Mouse (Mus musculus): ENCODE results near the gene Erbb2. TPM values are rescaled to one million over a fixed set of nuclear protein-coding genes. Genes with fewer than 3 reads are reported as not detected.

Erbb2 gene
- polyA plus RNA-seq, 1 experiment from 2014 or later: 39.4 TPM

DNA sequence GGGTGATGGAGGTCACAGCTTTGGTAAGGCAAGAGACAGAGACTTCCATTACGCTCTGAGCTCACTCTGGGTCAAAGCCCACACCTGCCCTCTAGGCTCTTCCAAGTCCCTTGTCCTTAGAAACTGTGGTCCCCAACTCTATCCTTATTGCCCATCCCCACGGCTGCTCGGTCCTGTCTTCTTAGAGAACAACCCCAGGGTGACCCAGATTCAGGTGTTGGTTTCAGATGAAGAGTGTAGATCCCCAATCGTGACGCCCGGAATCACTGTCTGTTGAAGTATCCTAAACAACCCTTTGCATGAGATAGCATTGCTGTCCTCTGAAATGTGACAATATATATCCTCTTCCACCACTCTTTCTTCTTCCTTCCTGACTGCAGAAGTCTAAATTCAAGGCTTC, 50.0 kb downstream of the Erbb2 start:
- H3K9ac ChIP-seq: no peak overlapping the region
- peaks cover 7% of the 10 kb centered on the region for H3K4me1 ChIP-seq
- H3K4me3 ChIP-seq: no peak overlapping the region
- no peaks in the 10 kb centered on the region for H3K9me3 ChIP-seq
- no peak overlapping the region for H3K4me2 ChIP-seq
- no peaks in the 10 kb centered on the region for H3K36me3 ChIP-seq
- peaks cover 35% of the 10 kb centered on the region for H3K27me3 ChIP-seq
- H3K27ac ChIP-seq: no peak overlapping the region
- 86% methylated on average over 6 of the region's 6 CpGs for WGBS
- no peak for ATAC-seq (ENCODE audit: borderline replicate concordance, extremely low read depth, low FRiP score, low TSS enrichment)

DNA sequence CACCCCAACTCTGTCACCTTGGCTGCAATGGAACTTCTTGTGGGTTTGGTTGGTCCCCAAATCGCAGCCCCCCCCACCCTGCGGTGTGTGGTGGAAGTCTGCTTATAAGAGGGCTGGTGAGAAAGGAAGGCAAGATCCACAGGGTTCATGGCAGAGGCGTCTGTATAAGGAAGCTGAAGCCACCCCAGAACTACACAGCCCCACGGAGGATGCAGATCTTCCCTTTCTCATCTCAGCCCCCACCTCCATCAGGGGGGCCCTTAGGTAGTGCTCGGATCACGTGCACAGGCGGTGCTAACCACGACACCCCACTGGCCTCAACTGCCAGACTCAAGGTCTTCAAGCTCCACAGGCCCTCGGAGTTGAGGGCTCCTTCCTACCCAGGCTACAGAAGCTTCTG, 51.6 kb downstream of the Erbb2 start:
- Histone ChIP-seq H3K27me3 (peaks cover 20% of the 10 kb centered on the region), H3K27ac (no peak overlapping the region), H3K4me1 (no peaks in the 10 kb centered on the region), H3K9ac (no peak overlapping the region), H3K4me3 (no peak overlapping the region), H3K4me2 (no peak overlapping the region), H3K36me3 (no peaks in the 10 kb centered on the region), H3K9me3 (no peaks in the 10 kb centered on the region)
- ATAC-seq (ENCODE audit: borderline replicate concordance, extremely low read depth, low FRiP score, low TSS enrichment): no peak
- WGBS: 73% methylated on average over 9 of the region's 9 CpGs

DNA sequence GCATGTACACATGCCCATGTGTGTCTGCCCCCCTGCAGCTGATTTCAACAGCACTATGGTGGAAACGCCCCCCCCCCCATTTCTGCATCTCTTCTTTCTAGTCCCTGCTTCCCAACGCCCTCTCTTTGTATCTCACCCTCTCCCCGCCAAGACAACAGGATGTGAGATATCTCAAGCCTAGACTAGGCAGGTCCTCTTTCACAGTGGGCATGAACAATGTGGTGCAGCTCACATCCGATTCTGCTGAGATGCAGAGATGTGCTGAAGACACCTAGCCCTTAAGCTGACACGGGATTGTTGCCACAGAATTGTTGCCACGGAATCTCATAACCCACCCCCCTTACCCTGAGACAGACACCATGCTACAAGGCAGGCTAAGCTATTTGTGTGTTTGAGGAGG, 52.2 kb downstream of the Erbb2 start:
- Histone ChIP-seq H3K36me3 (no peaks in the 10 kb centered on the region), H3K9ac (no peak overlapping the region), H3K4me3 (no peak overlapping the region), H3K4me2 (no peak overlapping the region), H3K9me3 (no peaks in the 10 kb centered on the region), H3K27me3 (peaks cover 14% of the 10 kb centered on the region), H3K27ac (no peak overlapping the region), H3K4me1 (no peaks in the 10 kb centered on the region)
- WGBS: 70% methylated on average over 6 of the region's 6 CpGs
- no peak for ATAC-seq (ENCODE audit: borderline replicate concordance, extremely low read depth, low FRiP score, low TSS enrichment)

DNA sequence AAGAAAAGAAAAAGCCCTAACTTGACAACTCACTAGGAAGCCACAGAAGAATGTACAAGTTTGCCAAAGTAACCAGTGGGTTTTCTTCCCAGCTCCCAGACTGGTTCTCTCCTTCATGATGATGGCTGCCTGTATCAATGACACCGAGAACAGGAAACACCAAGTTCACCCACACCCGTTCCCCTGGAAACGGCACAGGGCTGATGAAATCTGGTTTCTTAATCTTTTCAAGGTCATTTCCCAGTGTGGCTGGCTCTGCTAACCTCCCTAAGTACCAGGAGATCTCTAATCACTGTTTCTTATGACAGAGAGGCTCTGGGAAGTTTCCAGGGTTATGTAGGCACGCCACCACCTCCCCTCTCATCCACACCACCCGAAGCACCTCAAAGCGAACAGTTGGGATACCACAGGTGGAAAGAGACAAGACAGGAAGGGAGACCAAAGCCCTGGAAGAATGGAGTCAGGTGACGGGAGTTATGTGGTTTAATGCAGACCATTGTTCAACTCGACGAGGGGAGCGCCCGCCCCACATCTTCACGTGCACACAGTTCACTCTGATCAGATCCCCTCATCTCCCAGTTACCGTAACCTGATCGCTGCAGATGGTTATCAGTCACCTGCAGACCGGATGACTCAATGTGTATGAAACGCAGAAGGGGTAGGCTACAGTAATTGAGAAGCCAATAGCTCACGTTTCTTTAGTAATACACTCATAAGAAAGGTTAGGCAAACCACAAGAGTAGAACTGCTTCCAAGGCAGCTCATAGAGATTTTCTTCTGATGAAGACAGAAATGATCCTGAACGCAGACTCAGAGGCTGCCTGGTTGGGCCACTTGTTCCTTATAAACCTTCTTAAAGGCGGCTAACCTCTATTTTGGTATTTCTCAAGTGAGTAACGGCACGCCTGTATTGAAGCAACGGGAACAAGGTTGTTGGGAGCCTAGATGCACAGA, 57.8 kb downstream of the Erbb2 start:
- Histone ChIP-seq H3K4me3 (no peak overlapping the region), H3K27me3 (no peaks in the 10 kb centered on the region), H3K9me3 (no peaks in the 10 kb centered on the region), H3K36me3 (no peaks in the 10 kb centered on the region), H3K4me2 (no peak overlapping the region), H3K27ac (no peak overlapping the region), H3K9ac (no peak overlapping the region), H3K4me1 (no peaks in the 10 kb centered on the region)
- 53% methylated on average over 22 of the region's 22 CpGs for WGBS
- no peak for ATAC-seq (ENCODE audit: borderline replicate concordance, extremely low read depth, low FRiP score, low TSS enrichment)

DNA sequence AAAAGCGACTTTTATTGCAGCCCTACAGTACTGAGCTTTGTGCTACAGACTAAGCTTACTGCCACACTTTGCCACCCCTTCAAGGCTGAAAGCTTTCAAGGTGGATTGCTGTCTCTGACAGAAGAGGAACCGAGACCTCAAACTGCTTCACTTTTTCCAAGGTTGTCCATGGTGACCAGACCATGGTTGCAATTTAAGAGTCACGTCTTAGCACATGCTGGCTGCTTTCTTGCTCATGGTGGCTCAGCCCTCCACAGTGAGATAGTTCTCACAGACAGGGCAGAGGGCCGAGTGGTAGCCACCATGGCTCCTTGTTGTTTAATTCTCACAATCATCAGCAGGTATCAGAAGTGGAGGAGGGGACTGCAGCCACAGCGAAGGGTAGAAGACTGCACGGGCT, 58.5 kb downstream of the Erbb2 start:
- Histone ChIP-seq H3K4me1 (no peaks in the 10 kb centered on the region), H3K4me2 (no peak overlapping the region), H3K27ac (no peak overlapping the region), H3K27me3 (no peaks in the 10 kb centered on the region), H3K9ac (no peak overlapping the region), H3K9me3 (no peaks in the 10 kb centered on the region), H3K4me3 (no peak overlapping the region), H3K36me3 (no peaks in the 10 kb centered on the region)
- 56% methylated on average over 6 of the region's 6 CpGs for WGBS
- no peak for ATAC-seq (ENCODE audit: borderline replicate concordance, extremely low read depth, low FRiP score, low TSS enrichment)

DNA sequence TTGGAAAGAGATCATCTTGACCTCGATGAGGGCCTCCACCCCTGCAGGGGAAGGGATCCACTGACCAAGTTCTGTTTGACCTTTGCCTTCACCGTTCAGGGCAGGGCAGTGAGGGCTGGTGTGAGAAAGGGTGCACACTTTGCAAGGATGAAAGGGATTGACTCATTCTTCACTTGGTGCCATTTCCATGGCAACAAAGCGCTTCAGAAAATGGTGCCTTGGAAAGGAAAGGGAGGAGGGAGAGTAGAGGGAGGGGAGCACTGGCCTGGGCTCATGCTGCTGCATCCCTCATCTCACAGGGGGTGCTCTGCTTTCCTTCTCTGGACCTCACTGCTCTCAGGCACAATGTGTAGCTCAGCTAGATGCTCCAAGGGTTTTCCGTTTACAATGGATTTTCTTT, 60.4 kb downstream of the Erbb2 start:
- 56% methylated on average over 4 of the region's 4 CpGs for WGBS
- no peak overlapping the region for H3K9ac ChIP-seq
- ATAC-seq (ENCODE audit: borderline replicate concordance, extremely low read depth, low FRiP score, low TSS enrichment): no peak

DNA sequence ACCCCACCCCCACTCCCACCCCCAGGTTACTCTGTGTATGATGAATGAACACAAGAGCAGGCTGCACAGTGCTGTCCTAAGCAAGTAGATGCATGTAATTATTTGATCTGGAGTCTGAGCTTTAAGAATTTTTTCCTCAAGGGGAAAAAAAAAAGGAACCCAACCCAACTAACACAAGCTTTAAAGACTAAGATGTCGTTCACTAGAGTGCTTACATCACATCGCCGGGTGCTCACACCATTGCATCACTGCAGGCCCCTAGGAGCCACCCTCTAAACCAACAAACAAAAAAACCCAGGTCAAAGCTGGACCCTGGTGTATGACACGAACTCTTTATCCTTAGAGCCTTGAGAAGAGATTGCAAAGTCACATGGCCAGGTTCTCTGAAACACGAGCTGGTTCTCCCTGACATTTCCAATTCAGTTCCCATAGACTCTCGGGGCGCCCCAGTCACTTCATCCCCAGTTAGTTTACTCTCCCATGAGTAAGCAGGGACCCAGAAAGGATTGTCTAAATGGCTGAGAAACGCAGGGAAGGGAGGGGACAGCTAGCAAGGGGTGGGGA, 61.7 kb downstream of the Erbb2 start:
- Histone ChIP-seq H3K27ac (no peak overlapping the region), H3K9me3 (no peaks in the 10 kb centered on the region), H3K9ac (no peak overlapping the region), H3K4me2 (no peak overlapping the region), H3K27me3 (no peaks in the 10 kb centered on the region), H3K36me3 (no peaks in the 10 kb centered on the region), H3K4me3 (no peak overlapping the region), H3K4me1 (no peaks in the 10 kb centered on the region)
- 36% methylated on average over 8 of the region's 8 CpGs for WGBS
- no peak for ATAC-seq (ENCODE audit: borderline replicate concordance, extremely low read depth, low FRiP score, low TSS enrichment)

More for the DNA sequence above, 60.4 kb downstream of the Erbb2 start:
- no peak overlapping the region for H3K27ac ChIP-seq
- H3K27me3 ChIP-seq: no peaks in the 10 kb centered on the region
- H3K4me1 ChIP-seq: no peaks in the 10 kb centered on the region
- H3K4me3 ChIP-seq: no peak overlapping the region
- no peaks in the 10 kb centered on the region for H3K36me3 ChIP-seq
- no peaks in the 10 kb centered on the region for H3K9me3 ChIP-seq
- no peak overlapping the region for H3K4me2 ChIP-seq

DNA sequence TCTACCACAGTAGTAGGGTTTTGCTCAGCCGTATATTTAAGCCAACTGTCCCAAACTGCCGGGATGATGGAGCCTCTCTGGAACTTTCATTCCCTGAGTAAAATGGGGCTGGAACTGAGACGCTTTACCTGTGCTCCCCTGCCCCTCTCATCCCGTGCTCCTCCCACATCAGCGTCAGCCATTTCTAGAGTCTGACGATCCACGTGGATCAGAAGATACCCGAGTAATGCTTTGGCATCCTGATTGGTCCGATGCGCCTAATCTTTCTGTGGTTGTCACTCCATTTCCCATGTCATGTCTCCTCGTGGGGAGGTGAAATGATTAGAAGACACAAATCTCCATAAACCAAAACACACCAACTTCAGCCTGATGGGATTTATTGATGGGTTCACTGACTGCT, 62.7 kb downstream of the Erbb2 start:
- H3K9me3 ChIP-seq: no peaks in the 10 kb centered on the region
- H3K27ac ChIP-seq: no peak overlapping the region
- no peaks in the 10 kb centered on the region for H3K36me3 ChIP-seq
- no peaks in the 10 kb centered on the region for H3K27me3 ChIP-seq
- H3K4me3 ChIP-seq: no peak overlapping the region
- ATAC-seq (ENCODE audit: borderline replicate concordance, extremely low read depth, low FRiP score, low TSS enrichment): no peak
- WGBS: 77% methylated on average over 11 of the region's 11 CpGs
- no peak overlapping the region for H3K4me2 ChIP-seq
- H3K4me1 ChIP-seq: no peaks in the 10 kb centered on the region
- H3K9ac ChIP-seq: no peak overlapping the region

DNA sequence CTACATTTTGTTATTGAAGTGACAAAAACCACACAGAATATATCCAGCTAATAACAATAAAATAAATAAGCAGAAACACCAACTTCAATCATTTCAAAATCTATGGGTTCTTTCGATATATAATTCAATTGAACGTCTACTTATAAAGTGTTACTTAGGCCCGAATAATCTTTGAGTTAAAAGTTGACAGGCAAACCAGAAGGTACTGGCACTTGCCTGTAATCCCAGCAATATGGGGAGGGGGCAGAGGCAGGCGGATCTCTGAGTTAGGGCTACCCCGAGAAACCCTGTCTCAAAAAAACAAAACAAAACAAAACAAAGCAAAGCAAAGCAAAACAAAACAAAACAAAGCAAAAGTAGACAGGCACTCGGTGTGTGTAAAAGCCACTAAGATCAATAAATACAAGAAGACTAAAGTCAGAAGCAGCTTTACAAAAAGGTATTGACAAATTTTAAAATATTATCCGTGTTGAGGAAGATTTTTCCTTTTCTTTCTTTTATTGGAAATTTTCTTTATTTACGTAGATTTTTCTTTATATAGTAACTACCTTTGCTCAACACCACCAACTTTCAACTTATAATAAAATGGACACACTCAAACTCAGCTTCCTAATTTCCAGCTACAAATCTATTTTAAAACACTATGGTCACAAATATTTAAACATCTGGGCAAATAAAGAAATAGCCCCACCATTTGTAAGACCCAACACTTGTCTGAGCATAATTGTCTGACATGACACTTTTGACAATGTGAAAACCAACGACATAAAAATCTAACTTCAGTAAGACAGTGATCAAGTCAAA, 63.6 kb downstream of the Erbb2 start:
- ATAC-seq (ENCODE audit: borderline replicate concordance, extremely low read depth, low FRiP score, low TSS enrichment): no peak

DNA sequence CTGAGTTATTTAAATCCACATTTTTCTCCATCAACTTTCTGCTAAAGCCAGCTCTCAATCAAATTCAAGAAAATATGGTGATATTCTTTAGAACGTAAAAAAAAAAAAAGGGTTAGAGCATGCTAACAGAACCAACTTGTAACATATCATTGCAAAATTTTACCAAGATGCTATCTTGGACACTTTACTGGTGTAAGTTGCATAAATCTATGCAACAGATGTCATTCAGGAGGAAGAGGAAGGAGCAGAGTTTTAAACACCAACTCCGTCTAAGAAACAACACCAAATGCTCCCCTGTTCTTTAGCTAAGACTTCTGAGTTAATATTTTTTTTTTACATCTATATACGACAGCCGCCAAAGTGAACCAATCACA, 64.2 kb downstream of the Erbb2 start:
- Histone ChIP-seq H3K9ac (no peak overlapping the region), H3K27me3 (no peaks in the 10 kb centered on the region), H3K4me3 (no peak overlapping the region), H3K4me1 (no peaks in the 10 kb centered on the region), H3K4me2 (no peak overlapping the region), H3K27ac (no peak overlapping the region), H3K36me3 (no peaks in the 10 kb centered on the region), H3K9me3 (no peaks in the 10 kb centered on the region)
- 66% methylated on average over 4 of the region's 4 CpGs for WGBS
- ATAC-seq (ENCODE audit: borderline replicate concordance, extremely low read depth, low FRiP score, low TSS enrichment): no peak

More for the DNA sequence above, 63.6 kb downstream of the Erbb2 start:
- H3K4me1 ChIP-seq: no peaks in the 10 kb centered on the region
- no peak overlapping the region for H3K4me2 ChIP-seq
- H3K4me3 ChIP-seq: no peak overlapping the region
- no peak overlapping the region for H3K9ac ChIP-seq
- WGBS: 80% methylated on average over 9 of the region's 9 CpGs
- H3K9me3 ChIP-seq: no peaks in the 10 kb centered on the region
- no peaks in the 10 kb centered on the region for H3K36me3 ChIP-seq
- no peak overlapping the region for H3K27ac ChIP-seq
- no peaks in the 10 kb centered on the region for H3K27me3 ChIP-seq

DNA sequence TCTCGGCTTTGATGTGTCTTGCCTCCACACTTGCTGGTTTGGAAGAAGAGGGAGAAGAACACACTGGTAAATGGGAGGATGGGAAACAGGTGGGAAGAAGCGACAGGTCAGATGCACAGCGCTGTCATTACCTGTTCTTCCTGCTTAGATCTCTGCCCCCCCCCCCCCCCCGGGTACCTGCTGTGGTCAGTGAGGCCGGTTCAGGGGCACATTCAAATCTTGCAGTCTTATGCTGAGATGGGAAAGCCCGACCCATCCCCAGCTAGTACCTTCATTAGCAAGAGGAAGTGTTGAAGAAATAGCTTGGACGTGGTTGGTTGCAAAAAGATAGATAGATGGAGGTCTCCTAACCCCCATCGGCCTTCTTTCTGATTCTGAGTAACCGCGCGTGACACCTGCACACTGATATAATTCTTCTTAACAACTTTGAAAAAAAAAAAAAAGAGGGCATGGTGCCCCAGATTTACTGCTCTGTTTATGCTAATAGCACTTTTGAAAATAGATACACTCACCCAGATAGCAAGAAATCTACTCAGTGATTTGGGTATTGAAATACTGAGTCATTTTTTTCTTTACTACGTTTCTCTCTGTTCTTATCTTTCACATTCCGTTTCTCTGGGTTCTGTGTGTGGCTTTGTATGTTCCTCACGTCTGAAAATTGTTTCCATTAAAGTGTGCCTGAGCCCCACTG, 64.9 kb downstream of the Erbb2 start:
- no peak overlapping the region for H3K9ac ChIP-seq
- no peak for ATAC-seq (ENCODE audit: borderline replicate concordance, extremely low read depth, low FRiP score, low TSS enrichment)

More for the DNA sequence above, 64.9 kb downstream of the Erbb2 start:
- Histone ChIP-seq H3K36me3 (no peaks in the 10 kb centered on the region), H3K4me2 (no peak overlapping the region), H3K27ac (no peak overlapping the region), H3K27me3 (no peaks in the 10 kb centered on the region), H3K9me3 (no peaks in the 10 kb centered on the region), H3K4me3 (no peak overlapping the region), H3K4me1 (no peaks in the 10 kb centered on the region)
- 54% methylated on average over 14 of the region's 14 CpGs for WGBS
